Comparison of ENCODE assay signal across 9 mouse cellular contexts in the genomic region with DNA sequence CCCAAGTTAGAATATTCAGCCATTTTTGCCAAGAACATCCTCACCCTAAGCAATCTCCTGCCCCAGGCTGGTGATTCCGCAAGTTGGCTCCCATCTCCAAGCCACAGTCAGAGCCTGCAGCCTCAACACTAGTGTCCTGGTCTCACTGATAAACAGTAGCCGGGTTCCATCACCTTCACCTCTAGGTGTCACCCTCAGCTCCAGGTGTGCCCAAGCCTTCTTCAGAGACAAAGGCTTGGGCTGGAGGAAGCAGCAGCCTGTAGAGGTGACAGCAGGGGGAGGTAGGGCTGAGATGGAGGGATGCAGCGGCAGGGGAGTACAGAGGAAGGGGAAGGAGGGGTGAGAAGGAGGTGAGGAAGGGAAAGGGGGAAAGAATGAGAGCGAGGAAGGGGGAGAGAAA.
A peak's percentile ranks its signal among the peaks of the same experiment; 100 is the strongest.
DNase-seq lines count a peak whose midpoint lies in the region; TF ChIP-seq lines count a peak whose summit lies in the region.
"Had no signal": no experiment of that assay in that cellular context is flagged by ENCODE, and none has a peak within 500 bp of the region (broad histone marks: within the 10 kb centered on the region; RNA-seq: fewer than 3 reads in every experiment).

No protein-coding gene starts in this region.

- TF ChIP-seq EP300 in heart, adult 2 months (IDR thresholded peaks at IDR 0.05; ENCODE audit: insufficient read depth, low read depth, low read length) = no peak

- intact Hi-C loops in heart, adult 2 months (cut with DNase I) = no loop called here

- no peak overlapping the region for H3K9ac ChIP-seq in heart, adult 2 months (ENCODE audit: low read depth, low read length)
- H3K9ac ChIP-seq: embryonic facial prominence, embryonic 15.5 days had no signal

- H3K79me2 ChIP-seq in heart, adult 2 months (replicated peaks; ENCODE audit: control insufficient read depth, insufficient read depth, low read length) = no peaks in the 10 kb centered on the region

- H3K27me3 ChIP-seq in heart, adult 2 months (ENCODE audit: control insufficient read depth, insufficient read depth, low read length) = peaks cover 5% of the 10 kb centered on the region; the same call in 1 of the 2 replicates
- H3K27me3 ChIP-seq in heart, embryonic 10.5 days (ENCODE audit: insufficient read depth, poor library complexity, severe bottlenecking) = peaks cover 86% of the 10 kb centered on the region
- peaks cover 39% of the 10 kb centered on the region for H3K27me3 ChIP-seq in E14TG2a.4 (ENCODE audit: insufficient read depth, low read length)
- peaks cover 70% of the 10 kb centered on the region for H3K27me3 ChIP-seq in embryonic facial prominence, embryonic 10.5 days (replicated peaks; ENCODE audit: low read depth, poor library complexity, severe bottlenecking)

- H3K27ac ChIP-seq in heart, adult 2 months = no peak overlapping the region
- H3K27ac ChIP-seq in heart, embryonic 10.5 days = no peak overlapping the region
- 0 out of 2 replicates have a peak overlapping the region, but pooled peaks have one; percentile 4 for H3K27ac ChIP-seq in embryonic facial prominence, embryonic 10.5 days (replicated peaks)
- H3K27ac ChIP-seq: embryonic facial prominence, embryonic 15.5 days had no signal

- TF ChIP-seq POLR2A in heart, adult 2 months (IDR thresholded peaks at IDR 0.05; ENCODE audit: insufficient read depth, low read depth, low read length) = no peak

- H3K36me3 ChIP-seq in heart, adult 2 months (ENCODE audit: control insufficient read depth, insufficient read depth, low read length) = no peaks in the 10 kb centered on the region
- no peaks in the 10 kb centered on the region for H3K36me3 ChIP-seq in heart, embryonic 10.5 days
- no peaks in the 10 kb centered on the region for H3K36me3 ChIP-seq in E14TG2a.4 (ENCODE audit: insufficient read depth, low read length)
- no peaks in the 10 kb centered on the region for H3K36me3 ChIP-seq in embryonic facial prominence, embryonic 10.5 days (replicated peaks)
- H3K36me3 ChIP-seq: embryonic facial prominence, embryonic 15.5 days had no signal

- TF ChIP-seq CTCF in heart, adult 2 months (IDR thresholded peaks at IDR 0.05) = peak; percentile 62
- 0 out of 2 replicates have a peak, but pooled peaks have one; percentile 17 for TF ChIP-seq CTCF in E14TG2a.4 (conservative IDR thresholded peaks at IDR 0.05; ENCODE audit: low read length)

- H3K4me3 ChIP-seq in heart, adult 2 months = no peak overlapping the region
- no peak overlapping the region for H3K4me3 ChIP-seq in heart, embryonic 10.5 days
- H3K4me3 ChIP-seq in E14TG2a.4 (replicated peaks; ENCODE audit: low read length) = 0 out of 2 replicates have a peak overlapping the region, but pooled peaks have one; percentile 3
- no peak overlapping the region for H3K4me3 ChIP-seq in embryonic facial prominence, embryonic 10.5 days
- H3K4me3 ChIP-seq: embryonic facial prominence, embryonic 15.5 days had no signal

- 32% methylated on average over 4 of the region's 4 CpGs for WGBS in heart, adult 2 months
- WGBS in heart, embryonic 10.5 days = 25% methylated on average over 4 of the region's 4 CpGs
- 30% methylated on average over 4 of the region's 4 CpGs for WGBS in embryonic facial prominence, embryonic 10.5 days

- H3K4me1 ChIP-seq in heart, adult 2 months (ENCODE audit: control insufficient read depth, insufficient read depth, low read length) = no peaks in the 10 kb centered on the region; the same call in 1 of the 2 replicates
- peaks cover 26% of the 10 kb centered on the region for H3K4me1 ChIP-seq in heart, embryonic 10.5 days
- H3K4me1 ChIP-seq in E14TG2a.4 (replicated peaks; ENCODE audit: low read depth, low read length) = peaks cover 68% of the 10 kb centered on the region
- H3K4me1 ChIP-seq in embryonic facial prominence, embryonic 10.5 days = peaks cover 45% of the 10 kb centered on the region

- no peak for DNase-seq in heart, adult 2 months
- DNase-seq in heart, embryonic 10.5 days (ENCODE audit: low spot score) = no peak
- no peak for DNase-seq in embryonic facial prominence, embryonic 10.5 days (ENCODE audit: low spot score)
- peak; percentile 61 for DNase-seq in lung, postnatal 36 days
- no peak for DNase-seq in adrenal gland, adult 2 months
- DNase-seq in adrenal gland, adult (ENCODE audit: inconsistent age in 2 of 2, low spot score in 1 of 2) = no peak
- no peak for DNase-seq in heart, adult 9 months (ENCODE audit: low spot score in 2 of 2)

- H3K9me3 ChIP-seq in heart, embryonic 10.5 days = peaks cover 6% of the 10 kb centered on the region; the same call in 1 of the 2 replicates
- no peaks in the 10 kb centered on the region for H3K9me3 ChIP-seq in E14TG2a.4 (ENCODE audit: low read length)
- H3K9me3 ChIP-seq in embryonic facial prominence, embryonic 10.5 days = peaks cover 12% of the 10 kb centered on the region; the same call in 1 of the 2 replicates
- H3K9me3 ChIP-seq: embryonic facial prominence, embryonic 15.5 days had no signal
